Mouse (Mus musculus) Muller cell, postnatal 12 days (primary cell): ENCODE results near the gene Plekha4.

Experiments used
- DNase-seq: peaks from one replicate; pipeline ENCODE4 v3.0.0-alpha.2; 2015; ENCODE audit errors: inconsistent ontology term

Plekha4 gene

GRCm38 (mm10) chr7:45538163-45539041 lies 12.3 kb downstream of the Plekha4 start:
- peak; percentile 87 for DNase-seq

DNA sequence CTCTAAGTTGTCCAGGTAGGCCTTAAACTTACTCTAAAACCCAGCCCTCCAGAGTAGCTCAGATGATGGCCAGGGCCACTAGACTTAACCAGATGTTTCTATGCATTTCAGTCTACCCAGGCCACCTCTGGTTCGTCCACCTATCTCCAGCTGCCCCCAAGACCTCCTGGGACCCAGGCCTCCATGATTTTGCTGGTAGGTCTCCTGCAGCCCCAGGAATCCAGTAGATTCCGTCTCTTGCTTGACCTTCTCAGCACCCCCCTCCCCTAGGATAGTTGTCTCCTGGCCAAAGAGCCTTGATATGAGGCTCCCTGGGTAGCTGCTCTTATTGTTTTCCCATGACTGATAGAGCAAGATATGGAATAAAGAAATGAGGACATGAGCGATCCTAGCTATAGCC lies 13.0 kb downstream of the Plekha4 start:
- no peak for DNase-seq

GRCm38 (mm10) chr7:45540213-45540612 lies 14.1 kb downstream of the Plekha4 start:
- DNase-seq = no peak

GRCm38 (mm10) chr7:45544525-45544924 lies 18.4 kb downstream of the Plekha4 start:
- no peak for DNase-seq

GRCm38 (mm10) chr7:45549641-45550436 lies 23.7 kb downstream of the Plekha4 start:
- DNase-seq = no peak

GRCm38 (mm10) chr7:45550821-45551511 lies 24.8 kb downstream of the Plekha4 start:
- DNase-seq = no peak

DNA sequence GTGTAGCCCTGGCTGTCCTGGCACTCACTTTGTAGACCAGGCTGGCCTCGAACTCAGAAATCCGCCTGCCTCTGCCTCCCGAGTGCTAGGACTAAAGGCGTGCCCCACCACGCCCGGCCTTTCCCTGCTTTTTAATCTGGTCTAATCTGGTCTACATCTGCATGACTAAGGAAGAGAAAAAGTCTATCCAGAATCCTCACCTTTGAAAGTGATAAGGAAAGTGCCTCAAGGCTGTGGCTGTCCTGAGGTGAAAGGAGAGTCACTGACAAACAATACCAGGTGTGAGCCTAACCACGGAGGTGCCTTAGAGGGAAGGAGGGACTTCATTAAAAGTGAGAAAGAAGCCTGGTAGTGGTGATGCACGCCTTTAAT lies 25.4 kb downstream of the Plekha4 start:
- DNase-seq = no peak

- DNase-seq = no peak
Observed at GRCm38 (mm10) chr7:45553519-45553918, 27.4 kb downstream of the Plekha4 start.

DNA sequence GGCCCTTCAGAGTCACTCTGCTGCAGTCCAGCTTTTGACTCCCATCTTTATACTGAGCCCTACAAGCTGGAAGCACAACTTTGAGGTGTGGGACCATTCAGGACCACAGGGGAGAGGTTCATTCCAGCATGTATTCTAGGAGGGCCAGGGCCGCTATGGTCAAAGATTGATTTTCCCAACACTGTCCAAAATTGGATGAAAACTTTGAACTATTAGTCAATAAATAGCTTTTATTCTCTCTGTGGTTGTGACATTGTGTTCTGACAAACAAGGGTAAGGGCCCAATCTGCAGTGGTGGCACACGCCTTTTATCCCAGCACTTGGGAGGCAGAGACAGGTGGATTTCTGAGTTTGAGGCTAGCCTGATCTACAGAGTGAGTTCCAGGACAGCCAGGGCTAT lies 27.9 kb downstream of the Plekha4 start:
- DNase-seq = no peak

DNA sequence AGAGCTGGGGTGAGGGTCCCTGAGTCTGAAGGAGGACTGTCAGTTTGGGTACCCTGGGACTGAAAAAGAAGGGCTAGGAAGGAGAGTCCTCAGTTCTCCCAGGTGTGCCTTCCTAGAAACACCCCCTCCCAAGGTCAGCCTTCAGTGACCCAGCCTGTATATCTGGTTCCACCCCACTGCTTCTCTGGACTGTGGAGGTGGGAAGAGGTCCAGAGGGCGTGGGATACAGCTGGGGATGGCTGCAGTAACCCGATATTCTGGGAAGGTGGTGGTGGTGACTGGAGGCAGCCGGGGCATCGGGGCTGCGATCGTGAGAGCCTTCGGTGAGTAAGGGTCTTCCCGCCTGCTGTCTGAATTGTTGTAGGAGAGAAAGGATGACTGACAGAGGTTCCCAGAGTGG lies 28.6 kb downstream of the Plekha4 start, which contains the start of gene Hsd17b14:
Gene Hsd17b14 (plus strand): TSS at position 150 of the 400 bp plus-strand sequence.
- no peak for DNase-seq

GRCm38 (mm10) chr7:45555787-45556186 lies 29.7 kb downstream of the Plekha4 start:
- peak; percentile 67 for DNase-seq

DNA sequence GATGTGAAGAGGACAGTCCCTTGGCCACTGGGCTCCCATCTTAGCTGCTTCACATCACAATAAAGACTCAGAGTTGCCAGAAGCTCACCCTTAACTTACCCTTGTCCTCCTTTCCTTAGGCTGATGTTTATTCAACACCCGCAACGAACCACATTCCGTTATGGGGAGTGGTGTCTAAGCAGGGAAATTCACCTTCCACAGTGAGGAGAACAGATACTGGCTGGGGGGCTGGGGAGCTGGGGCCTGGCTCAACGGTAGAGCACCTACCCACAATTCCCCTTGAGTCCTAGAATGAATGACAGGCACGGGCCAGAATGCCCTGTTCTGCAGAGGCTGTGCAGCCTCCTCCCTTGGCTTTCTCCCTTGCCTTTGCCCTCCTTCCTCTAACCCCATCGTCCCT lies 32.8 kb downstream of the Plekha4 start:
- no peak for DNase-seq

- DNase-seq = no peak
Observed at GRCm38 (mm10) chr7:45560241-45560640, 34.1 kb downstream of the Plekha4 start.

DNA sequence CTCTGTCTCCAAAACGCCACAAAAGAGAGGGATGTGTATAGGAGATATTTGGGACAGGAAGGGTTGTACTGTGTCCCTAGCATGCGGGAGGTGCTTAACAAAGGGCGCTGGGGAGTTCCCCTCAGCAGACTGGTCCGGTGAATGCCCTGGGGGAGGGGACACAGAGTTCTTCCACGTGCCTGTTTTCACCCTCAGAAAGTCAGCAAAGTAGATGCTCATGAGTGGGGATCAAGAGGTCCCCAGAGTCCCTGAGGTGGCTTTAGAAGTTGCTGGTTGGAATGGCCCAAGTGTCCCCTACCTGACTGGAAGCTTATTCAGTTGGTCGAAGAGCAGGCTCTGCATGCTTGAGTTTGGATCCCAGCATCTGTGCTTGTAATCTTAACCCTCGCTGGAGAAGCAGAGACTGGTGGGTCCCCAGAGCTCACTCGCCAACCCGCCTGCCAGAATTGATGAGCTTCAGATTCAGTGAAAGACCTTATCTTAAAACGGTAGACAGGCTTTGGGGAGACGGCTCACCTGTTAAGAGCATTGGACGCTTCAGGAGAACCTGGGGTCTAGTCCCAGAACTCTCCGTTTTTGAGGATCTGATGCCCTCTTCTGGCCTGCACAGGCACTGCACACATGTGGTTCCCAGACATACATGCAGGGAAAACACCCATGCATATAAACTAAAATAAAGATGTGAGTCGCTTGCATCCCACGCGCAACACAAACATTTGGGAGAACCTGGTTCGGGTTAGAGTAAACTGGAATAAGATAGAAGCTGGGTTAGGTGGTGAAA lies 34.9 kb downstream of the Plekha4 start:
- DNase-seq = peak; percentile 39

DNA sequence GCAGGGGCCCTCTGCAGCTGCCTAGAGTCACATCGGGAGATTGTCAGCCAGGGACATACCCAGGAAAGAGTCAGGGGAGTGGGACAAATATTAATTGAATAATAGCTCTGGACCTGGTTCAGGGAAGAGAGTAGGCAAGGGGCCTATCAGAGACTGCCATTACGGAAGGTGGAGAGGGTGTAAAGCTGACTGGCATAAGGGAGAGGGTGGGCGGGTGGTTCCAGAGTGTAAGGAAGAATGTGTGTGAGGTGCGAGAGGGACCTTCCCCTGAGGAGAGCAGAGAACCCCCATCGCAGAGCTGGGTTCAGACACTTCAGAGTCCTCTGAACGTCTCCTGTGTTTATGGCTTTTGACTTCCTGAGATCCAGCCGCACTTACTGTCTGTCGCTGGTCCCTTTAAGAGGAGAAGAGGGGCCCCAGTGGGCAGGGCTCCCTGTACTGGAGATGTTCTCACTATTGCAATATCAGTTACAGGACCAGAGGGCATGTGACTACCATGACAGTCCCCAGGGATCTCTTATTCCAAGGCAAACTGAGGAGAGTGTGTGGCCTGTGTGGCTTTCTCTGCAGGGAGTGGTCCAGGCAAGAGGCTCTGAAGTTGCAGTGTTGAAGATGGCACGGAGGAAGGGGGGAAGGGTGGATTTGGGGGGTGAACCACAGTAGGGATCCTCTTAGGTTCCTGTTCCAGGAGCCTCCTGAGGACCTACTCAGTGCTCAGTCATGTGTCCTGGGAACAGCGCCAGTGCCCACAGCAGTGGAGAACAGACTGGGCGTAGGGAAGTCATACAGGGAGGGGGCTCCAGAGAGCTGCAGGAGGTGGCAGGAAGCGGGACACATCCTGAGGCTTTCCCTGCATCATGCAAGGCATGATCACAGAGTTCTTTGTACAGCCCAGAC lies 35.7 kb downstream of the Plekha4 start:
- no peak for DNase-seq

DNA sequence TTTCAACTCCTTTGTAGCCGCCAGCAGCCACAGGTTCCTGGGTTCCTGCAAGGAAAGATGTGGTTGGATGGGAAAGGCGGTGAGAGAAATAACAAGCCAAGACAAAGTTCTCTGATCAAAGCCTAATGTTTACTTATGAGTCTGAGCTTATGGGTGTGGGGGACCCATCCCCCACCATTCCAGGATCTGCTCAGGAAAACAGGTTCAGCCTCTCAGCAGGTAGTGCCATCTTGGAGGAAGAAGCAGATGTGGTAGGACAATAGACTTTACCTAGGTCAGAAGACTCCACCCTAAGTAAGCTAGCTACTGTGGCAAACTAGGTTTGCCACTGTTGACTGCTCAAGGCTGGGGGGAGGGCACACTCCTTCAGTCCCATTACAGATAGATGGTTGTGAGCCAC lies 38.7 kb downstream of the Plekha4 start:
- DNase-seq = no peak

DNA sequence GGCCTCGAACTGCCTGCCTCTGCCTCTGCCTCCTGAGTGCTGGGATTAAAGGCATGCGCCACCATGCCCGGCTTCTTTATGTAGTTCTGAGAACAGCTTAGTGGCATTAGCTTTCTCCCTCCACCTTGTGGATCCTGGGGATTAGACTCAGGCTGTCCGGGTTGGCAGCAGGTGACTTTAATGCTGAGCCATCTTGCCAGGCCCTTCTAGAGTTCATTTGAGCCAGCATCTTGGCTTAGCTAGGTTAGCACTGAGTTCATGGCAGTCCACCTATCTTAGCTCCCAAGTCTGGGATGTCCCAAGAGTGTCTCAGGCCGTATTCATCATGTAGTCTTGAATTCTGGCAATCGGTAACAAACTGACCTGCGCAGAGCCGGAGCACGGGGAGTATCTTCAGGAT lies 39.3 kb downstream of the Plekha4 start:
- DNase-seq = no peak

- no peak for DNase-seq
Observed at GRCm38 (mm10) chr7:45567112-45567779, 41.1 kb downstream of the Plekha4 start.

DNA sequence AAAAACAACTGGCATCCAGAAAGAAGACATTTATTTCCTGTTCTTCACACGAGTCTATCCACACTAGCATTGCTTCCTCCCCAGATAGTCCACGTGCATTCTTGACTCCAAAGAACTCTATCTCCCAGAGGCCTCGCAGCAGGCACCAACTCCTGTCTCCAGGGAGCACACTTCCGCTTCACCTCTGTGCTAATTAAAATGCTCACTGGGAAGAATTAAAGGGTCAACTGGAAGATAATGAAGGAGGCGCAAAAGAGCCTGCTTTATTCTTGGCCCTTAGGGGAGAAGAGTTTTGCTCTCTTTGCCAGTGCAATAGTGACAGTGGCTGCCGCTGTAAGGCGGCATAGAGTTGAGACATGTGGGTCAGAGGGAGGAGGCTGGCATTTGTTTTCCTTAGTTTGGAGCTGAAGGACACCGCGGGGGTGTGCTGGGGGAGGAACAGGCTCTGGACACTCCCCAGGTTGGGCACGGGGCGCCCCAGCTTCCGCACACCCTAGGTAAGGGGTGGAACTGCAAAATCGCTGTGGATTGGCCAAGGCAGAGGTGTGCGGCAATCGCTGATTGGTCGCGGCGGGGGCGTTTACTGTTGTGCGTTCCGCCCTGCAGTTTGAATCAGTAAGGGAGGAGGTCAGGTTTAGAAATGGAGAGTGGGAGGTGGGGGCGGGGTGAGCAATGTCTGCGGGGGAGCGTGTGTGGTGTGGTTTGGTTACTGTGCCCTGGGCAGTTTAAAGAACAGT lies 41.8 kb downstream of the Plekha4 start:
- DNase-seq = peak; percentile 95
